Mouse (Mus musculus) macrophage (primary cell): ENCODE results near the gene Tmem236. TPM values are rescaled to one million over a fixed set of nuclear protein-coding genes. Genes with fewer than 3 reads are reported as not detected.

Experiments used
- H3K27ac ChIP-seq: fragments of 350-480 bp; formaldehyde crosslinking; 2 replicates; pipeline ENCODE4 v1.9.0; 2021
- H3K36me3 ChIP-seq: fragments of 350-480 bp; formaldehyde crosslinking; 2 replicates; pipeline ENCODE4 v1.9.0; 2021; ENCODE audit errors: inconsistent target
- H3K4me3 ChIP-seq: fragments of 350-480 bp; formaldehyde crosslinking; 2 replicates; pipeline ENCODE4 v1.9.0; 2021; ENCODE audit errors: inconsistent target
- H3K79me2 ChIP-seq: fragments of 350-480 bp; formaldehyde crosslinking; 2 replicates; pipeline ENCODE4 v1.9.0; 2021; ENCODE audit errors: inconsistent target
- WGBS: methylation state at CpG from one replicate; pipeline ENCODE4 v1.1.7; 2026; ENCODE audit warnings: inconsistent platforms; ENCODE audit not compliant: missing documents; 5-methylcytosine and 5-hydroxymethylcytosine counted together
- polyA plus RNA-seq: library from polyadenylated mRNA; stranded (reverse); fragments of 250-400 nt; gene quantifications from 3 replicates; pipeline ENCODE4 v1.2.4, GENCODE M21; 2018; ENCODE audit warnings: inconsistent platforms
- total RNA-seq, 78 experiments: library from RNA; depleted of rRNA; stranded (reverse); fragments of 250-400 nt; gene quantifications; 1 replicate in 9 of 78; 2 replicates in 24 of 78; 3 replicates in 43 of 78; 4 replicates in 2 of 78; pipeline ENCODE4 v1.2.4; 2018; ENCODE audit warnings: inconsistent platforms in 56 of 78

The Tmem236 gene
- total RNA-seq (2018; cell fraction: chromatin; rRNA removed) = under 1 TPM in 10 of 26 experiments, not detected in 16; 0.18 to 0.47 (median 0.21) TPM
- total RNA-seq (2018; cell fraction: cytosol; rRNA removed) = under 1 TPM in 7 of 26 experiments, not detected in 19; 0.03 to 0.06 (median 0.04) TPM
- under 1 TPM in 12 of 26 experiments, not detected in 14; 0.12 to 0.77 (median 0.22) TPM for total RNA-seq (2018; cell fraction: nucleus; rRNA removed)
- polyA plus RNA-seq = not detected in 3 replicates

DNA sequence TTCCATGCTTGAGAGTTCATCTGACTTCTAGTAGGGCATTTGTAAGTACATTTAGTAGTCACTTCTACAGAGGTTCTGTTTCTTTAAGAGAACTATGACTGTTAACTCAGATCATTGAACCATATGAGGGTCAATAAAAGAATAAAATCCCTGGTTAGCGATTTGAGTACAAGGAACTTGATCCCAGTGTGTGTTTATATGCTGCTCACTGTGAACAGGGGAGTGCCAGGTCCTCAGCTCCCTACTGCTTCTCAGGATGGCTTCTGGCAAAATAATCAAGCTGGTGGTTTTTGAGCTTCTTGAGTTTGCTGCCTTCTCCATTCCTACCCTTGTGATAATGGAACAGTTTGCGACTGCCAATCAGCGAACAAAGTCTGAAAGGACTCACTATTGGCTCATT, at the start of gene Tmem236:
TSS of gene Tmem236 (plus strand) at position 190 of the 400 bp plus-strand sequence.
- Histone ChIP-seq H3K4me3 (no peak within 1 kb of the TSS), H3K36me3 (no peaks in the 10 kb centered on the region), H3K79me2 (no peaks in the 10 kb centered on the region), H3K27ac (no peak within 1 kb of the TSS)
- 98% methylated on average over 3 of the region's 3 CpGs for WGBS

DNA sequence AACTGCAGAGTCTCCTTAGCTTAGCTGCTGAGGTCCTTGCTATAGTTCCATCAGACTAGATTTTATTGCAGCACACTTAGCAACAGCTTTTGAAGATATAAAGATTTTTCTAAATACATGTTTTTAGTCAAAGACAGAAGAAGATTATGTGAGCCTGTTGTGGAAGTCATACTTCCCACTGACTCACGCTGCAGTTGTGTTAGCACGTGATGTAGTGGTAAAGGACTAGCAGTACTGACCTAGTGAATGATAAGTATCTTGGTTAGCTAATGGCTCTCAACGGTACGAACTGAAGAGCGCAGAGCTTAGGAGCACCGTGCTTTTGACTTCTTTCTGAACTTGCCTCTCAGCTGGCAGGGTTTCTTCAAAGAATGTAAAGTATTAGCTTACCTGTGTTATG, 47.9 kb upstream of the Tmem236 start:
- Histone ChIP-seq H3K27ac (no peak overlapping the region), H3K4me3 (no peak overlapping the region), H3K79me2 (no peaks in the 10 kb centered on the region), H3K36me3 (peaks cover 8% of the 10 kb centered on the region; the same call in 1 of the 2 replicates)
- 92% methylated on average over 6 of the region's 6 CpGs for WGBS

DNA sequence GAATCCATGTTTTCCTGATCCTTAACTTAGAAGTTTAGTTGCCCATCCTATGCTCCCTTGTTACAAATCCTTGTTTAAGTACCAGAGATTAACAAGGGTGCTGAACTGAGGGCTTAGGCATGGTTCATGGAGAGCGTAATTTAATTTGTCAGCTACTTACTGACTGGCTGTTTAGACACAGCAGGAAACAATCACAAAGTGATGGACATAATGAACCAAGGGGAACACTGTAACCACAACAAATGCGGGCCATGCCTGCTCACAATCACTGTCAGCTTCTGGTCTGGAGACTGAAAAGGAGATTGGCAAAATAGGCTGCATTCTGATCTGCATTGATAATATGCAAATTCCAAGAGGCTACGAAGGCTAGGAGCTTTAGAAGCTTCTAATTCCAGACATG, 46.7 kb upstream of the Tmem236 start:
- Histone ChIP-seq H3K27ac (no peak overlapping the region), H3K36me3 (peaks cover 8% of the 10 kb centered on the region; the same call in 1 of the 2 replicates), H3K4me3 (no peak overlapping the region), H3K79me2 (no peaks in the 10 kb centered on the region)
- 87% methylated on average over 3 of the region's 3 CpGs for WGBS

DNA sequence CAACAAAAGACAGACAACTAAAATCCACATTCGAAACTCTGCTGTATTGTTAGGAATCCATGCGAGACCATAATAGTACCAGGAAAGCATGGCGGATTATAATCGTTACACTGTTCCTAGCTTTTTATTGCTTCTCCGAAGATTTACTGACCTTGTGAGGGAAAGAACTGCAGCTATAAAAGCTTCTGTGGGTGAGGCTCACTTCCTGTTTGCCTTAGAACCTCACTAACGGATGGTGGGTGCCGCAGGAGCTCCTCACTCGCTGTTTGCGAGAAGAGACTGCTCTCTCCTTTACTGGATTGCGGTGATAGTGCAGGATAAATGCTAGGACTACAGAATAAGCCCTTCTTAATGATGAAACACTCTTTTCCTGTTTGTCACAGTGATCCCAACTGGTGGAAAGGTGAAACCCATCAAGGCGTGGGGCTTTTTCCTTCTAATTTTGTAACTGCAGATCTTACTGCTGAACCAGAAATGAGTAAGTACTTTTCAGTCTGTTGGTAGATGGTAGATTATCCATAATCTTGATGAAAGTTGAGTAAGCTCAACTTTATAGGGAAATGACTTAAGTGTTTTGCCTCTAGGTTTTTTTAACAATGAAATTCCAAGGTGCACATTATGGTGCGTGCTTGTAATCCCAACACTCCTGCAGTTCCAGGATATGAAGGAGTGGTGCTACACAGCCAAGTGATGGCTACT, 43.5 kb upstream of the Tmem236 start:
- 14% methylated on average over 12 of the region's 12 CpGs for WGBS
- peaks cover 15% of the 10 kb centered on the region for H3K36me3 ChIP-seq
- no peak overlapping the region for H3K4me3 ChIP-seq
- 0 out of 2 replicates have a peak overlapping the region, but pooled peaks have one; percentile 2 for H3K27ac ChIP-seq
- H3K79me2 ChIP-seq = no peaks in the 10 kb centered on the region

DNA sequence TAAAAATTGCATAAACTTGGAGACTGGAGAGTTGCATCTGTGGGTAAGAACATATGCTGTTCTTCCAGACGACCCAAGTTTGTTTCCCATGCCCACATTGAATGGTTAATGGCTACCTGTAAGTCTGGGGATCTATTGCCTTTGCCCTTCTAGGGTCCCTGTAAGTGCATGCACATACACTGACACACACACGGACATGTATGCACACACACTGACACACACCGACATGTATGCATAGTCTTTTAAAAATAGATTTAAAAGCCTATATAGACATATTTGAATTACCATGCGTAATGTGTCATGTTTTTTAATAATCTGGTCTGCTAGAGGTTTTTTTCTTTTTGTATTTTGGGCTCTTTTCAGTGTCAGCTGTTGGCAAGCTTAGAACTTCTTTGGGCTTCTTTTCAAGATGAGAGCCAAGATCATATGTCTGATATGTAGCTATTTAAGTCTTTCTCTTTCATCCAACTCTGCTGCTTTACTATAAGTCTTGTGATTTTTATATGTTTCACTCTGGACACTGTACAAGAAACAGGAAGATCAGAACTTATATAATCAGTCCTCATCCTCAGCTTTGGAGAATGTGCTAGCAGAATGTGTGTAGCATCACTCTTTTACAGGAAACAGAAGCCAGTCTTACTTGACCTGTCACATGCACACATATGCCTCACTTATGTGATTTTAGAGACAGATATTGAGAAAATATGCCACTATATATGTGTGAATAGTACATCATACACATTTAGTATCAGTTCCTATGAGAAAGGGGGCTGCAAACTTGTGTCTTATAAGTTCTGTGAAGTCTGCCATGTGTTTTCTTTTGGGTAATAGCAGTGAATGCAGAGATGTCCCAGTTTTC, 41.6 kb upstream of the Tmem236 start:
- 90% methylated on average over 4 of the region's 4 CpGs for WGBS
- Histone ChIP-seq H3K4me3 (no peak overlapping the region), H3K79me2 (no peaks in the 10 kb centered on the region), H3K27ac (no peak overlapping the region), H3K36me3 (peaks cover 15% of the 10 kb centered on the region)

DNA sequence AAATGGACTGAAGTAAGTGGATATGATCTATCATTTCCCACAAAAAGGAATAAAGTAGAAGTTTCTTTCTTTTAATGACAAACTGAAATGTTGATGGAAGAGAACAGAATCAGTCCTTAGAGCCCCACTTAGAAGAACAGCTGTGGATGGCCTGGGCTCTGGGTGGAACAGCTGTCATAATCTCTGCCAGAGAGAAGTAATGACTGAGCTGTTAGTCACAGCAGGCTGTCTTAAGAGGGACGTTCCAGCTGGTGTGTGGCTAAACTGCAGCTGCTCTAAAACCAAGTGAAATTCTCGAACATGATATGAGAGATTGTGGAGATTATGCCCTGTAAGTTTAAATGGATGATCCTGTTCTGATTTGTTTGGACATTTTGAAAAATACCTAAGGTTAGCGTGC, 37.4 kb upstream of the Tmem236 start:
- Histone ChIP-seq H3K36me3 (peaks cover 24% of the 10 kb centered on the region; the same call in 1 of the 2 replicates), H3K27ac (no peak overlapping the region), H3K4me3 (no peak overlapping the region), H3K79me2 (no peaks in the 10 kb centered on the region)
- WGBS = 76% methylated on average over 3 of the region's 3 CpGs

DNA sequence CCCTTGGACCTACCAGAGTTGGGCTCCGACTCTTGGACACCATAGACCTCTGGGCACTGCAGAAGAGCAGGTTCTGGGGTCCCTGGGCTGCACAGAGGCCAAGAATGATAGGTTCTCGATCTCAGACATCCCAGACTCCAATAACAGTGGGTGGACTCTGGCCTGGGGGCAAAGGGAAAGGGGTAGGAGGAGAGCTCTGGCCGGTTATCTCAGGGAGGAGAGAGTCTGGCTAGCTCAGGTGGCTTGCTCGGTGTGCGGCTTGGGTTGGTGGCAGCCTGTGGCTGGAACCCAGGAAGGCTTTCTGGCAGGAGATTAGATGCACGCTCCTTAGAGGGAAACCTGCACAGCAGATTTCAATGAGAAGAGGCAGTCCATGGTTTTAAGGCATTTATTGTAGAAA, 34.7 kb upstream of the Tmem236 start:
- no peak overlapping the region for H3K27ac ChIP-seq
- no peak overlapping the region for H3K4me3 ChIP-seq
- 100% methylated on average over 6 of the region's 6 CpGs for WGBS
- H3K79me2 ChIP-seq = no peaks in the 10 kb centered on the region
- peaks cover 29% of the 10 kb centered on the region; the same call in 1 of the 2 replicates for H3K36me3 ChIP-seq

DNA sequence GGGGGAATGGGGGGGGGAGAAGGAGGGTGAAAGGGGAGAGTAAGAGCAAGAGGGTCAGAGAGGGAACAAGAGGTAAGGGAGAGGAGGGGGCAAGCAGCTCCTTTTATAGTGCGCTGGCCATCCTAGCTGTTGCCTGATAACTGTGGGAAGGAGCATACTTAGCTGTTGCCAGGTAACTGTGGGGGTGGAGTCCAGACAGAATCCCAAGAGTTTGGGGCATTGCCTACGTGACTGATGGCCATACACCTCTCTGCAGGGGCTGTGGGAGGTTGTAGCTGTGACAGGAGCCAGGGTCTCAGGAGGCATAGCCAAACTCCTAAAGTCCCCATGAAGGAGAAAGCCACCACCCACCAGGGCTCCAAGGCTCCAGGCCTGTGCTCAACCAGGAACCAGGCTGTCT, 34.3 kb upstream of the Tmem236 start:
- H3K27ac ChIP-seq = no peak overlapping the region
- H3K36me3 ChIP-seq = peaks cover 26% of the 10 kb centered on the region; the same call in 1 of the 2 replicates
- no peaks in the 10 kb centered on the region for H3K79me2 ChIP-seq
- H3K4me3 ChIP-seq = no peak overlapping the region
- WGBS = 96% methylated on average over 2 of the region's 2 CpGs

DNA sequence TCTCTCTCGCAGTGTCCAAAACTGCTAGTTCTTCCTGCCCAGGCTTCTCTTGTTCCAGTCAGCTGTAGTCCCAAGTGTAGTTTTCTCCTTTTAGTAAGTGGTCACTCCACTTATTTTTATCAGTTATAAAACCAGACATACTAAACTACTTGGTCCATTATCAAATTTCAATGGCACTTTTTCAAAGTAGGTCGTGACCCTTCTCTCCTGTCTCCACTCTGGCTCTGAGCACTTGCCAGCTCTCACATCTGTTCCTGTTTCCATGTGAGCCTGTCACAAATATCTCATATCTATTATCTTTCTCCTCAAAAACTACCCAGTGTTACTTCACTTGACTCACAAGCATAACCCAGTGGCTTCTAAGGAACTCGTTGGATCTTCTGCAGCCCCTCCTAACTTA, 29.0 kb upstream of the Tmem236 start:
- WGBS = 89% methylated on average over 2 of the region's 3 CpGs
- Histone ChIP-seq H3K79me2 (no peaks in the 10 kb centered on the region), H3K4me3 (no peak overlapping the region), H3K27ac (no peak overlapping the region), H3K36me3 (peaks cover 29% of the 10 kb centered on the region; the same call in 1 of the 2 replicates)

DNA sequence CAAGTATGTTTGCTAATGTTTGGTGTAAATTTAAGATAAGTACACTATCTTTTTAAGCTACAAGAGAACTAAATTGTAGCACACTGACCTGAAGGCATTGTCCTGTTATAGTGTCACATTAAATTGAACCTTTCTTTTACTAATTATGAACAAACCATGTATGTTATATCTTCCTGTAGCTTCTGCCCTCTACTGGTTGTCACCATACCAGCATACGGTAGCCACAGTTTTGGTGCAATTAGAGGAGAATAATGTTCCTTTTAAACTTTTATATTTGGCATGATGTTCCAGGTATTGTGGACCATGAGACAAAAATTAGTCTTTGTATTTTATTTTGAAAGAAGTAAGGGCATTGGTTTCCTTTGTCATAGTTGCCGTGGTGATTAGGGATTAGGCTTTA, 27.4 kb upstream of the Tmem236 start:
- Histone ChIP-seq H3K27ac (no peak overlapping the region), H3K4me3 (no peak overlapping the region), H3K36me3 (peaks cover 23% of the 10 kb centered on the region; the same call in 1 of the 2 replicates), H3K79me2 (no peaks in the 10 kb centered on the region)
- WGBS = 86% methylated on average over 2 of the region's 2 CpGs

DNA sequence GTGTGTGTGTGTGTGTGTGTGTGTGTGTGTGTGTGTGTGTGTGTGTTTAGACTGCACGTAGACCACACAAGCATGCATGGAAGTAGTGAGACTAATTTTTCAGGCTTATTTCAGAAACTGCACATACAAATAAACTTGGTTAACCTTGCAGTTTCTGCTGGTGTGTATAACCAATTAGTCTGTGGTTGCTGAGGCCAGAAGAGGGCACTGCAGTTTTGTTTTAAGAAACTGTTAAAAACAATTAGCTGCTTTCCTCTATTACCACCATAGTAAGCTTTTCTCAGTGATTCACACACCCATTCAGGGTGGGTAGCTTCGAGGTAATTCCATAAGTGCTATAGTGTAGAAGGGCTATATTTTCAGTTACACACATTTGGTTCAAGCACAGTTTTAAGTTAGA, 23.5 kb upstream of the Tmem236 start:
- Histone ChIP-seq H3K27ac (no peak overlapping the region), H3K4me3 (no peak overlapping the region), H3K36me3 (peaks cover 9% of the 10 kb centered on the region; the same call in 1 of the 2 replicates), H3K79me2 (no peaks in the 10 kb centered on the region)
- WGBS = 100% methylated on average over 1 of the region's 2 CpGs

DNA sequence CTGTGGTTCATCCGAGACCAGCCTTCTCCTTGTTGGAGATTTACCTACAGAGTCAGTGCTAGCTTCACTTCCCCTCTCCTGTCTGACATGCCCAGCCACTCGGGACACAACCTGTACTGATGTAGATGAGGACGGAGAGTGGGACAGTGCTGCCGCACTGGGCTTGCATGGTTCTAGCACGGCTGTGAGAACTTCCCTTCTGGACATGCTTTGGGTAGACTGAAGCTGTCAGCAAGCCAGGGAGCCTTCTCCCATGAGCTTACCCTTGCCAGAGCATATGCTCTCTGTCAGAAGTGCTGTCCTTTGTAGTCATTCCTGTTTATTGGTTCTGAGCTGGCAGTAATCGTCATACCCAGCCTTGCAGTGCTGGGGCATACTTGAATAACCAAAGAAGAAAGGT, 22.5 kb upstream of the Tmem236 start:
- no peaks in the 10 kb centered on the region for H3K36me3 ChIP-seq
- no peak overlapping the region for H3K4me3 ChIP-seq
- no peak overlapping the region for H3K27ac ChIP-seq
- 86% methylated on average over 6 of the region's 6 CpGs for WGBS
- H3K79me2 ChIP-seq = no peaks in the 10 kb centered on the region

DNA sequence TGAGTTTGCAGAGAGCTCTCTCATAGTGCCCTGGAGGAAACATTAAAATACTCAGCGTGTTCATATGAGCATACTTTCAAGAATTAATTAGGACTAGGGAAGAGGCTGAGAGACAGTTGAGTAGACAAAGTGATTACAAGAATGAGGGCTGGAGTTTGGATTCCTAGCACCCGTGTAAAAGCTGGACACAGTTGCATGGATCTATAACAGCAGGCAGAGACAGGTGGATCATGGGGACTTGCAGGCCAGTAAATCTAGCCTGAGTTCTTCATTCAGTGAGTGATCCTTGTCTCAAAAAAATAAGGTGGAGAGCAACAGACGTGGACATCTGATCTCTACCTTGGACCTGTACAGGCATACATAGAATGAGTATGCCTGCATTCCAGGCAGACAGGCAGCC, 15.3 kb upstream of the Tmem236 start:
- Histone ChIP-seq H3K36me3 (no peaks in the 10 kb centered on the region), H3K79me2 (no peaks in the 10 kb centered on the region)
- 90% methylated on average over 3 of the region's 3 CpGs for WGBS

DNA sequence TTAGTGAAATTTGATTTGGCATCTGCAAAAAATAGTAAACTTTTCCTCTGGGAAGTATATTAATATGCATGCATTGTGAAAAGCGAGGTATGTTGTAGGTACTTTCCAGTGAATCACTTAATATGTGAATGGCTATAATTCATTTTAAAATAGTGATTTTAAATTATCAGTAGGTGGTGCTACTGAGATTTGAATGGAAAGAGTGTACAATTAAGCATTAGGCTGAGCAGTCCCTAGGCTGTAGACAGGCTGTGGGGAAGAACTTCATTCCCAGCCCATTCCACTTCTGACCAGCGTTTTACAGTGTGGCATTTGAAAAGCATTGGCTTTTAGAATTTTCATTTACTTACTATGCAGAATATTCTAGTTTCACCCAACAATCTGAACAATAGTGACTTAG, 14.6 kb upstream of the Tmem236 start:
- Histone ChIP-seq H3K36me3 (no peaks in the 10 kb centered on the region), H3K4me3 (no peak overlapping the region), H3K79me2 (no peaks in the 10 kb centered on the region), H3K27ac (no peak overlapping the region)
- WGBS = 44% methylated on average over 2 of the region's 2 CpGs

More for the DNA sequence above, 15.3 kb upstream of the Tmem236 start:
- Histone ChIP-seq H3K27ac (no peak overlapping the region), H3K4me3 (no peak overlapping the region)
